Mouse (Mus musculus) left cerebral cortex, postnatal 10 days (tissue): ENCODE measurements around the gene E2f4. TPM values are rescaled to one million over a fixed set of nuclear protein-coding genes. Genes with fewer than 3 reads are reported as not detected.

Experiments used
- DNase-seq, 2 experiments: peaks; one replicate each; pipeline ENCODE4 v3.0.0; 2021 to 2022; ENCODE audit warnings: low spot score in 2 of 2, mixed read lengths in 1 of 2; ENCODE audit errors: extremely low spot score in 1 of 2
- intact Hi-C: fragments of 180-260 bp; cut with DNase I; formaldehyde crosslinking; loops from one replicate; pipeline ENCODE4 v1.15.1; 2025
- total RNA-seq, 2 experiments: library from RNA; stranded (reverse); gene quantifications; 2 replicates each; pipeline ENCODE4 v1.2.3; 2021

Gene E2f4
- total RNA-seq, 2 experiments from 2014 or later: 29.6 to 30.2 TPM

- intact Hi-C loops: no loop called here
- DNase-seq: no peak
Observed at GRCm38 (mm10) chr8:105332523-105332922, 35.1 kb downstream of the E2f4 start.

GRCm38 (mm10) chr8:105336373-105337130 lies 39.1 kb downstream of the E2f4 start:
- no peak for DNase-seq
- intact Hi-C loops: no loop called here

- intact Hi-C loops: no loop called here
- no peak for DNase-seq
Observed at GRCm38 (mm10) chr8:105338992-105339391, 41.5 kb downstream of the E2f4 start.

DNA sequence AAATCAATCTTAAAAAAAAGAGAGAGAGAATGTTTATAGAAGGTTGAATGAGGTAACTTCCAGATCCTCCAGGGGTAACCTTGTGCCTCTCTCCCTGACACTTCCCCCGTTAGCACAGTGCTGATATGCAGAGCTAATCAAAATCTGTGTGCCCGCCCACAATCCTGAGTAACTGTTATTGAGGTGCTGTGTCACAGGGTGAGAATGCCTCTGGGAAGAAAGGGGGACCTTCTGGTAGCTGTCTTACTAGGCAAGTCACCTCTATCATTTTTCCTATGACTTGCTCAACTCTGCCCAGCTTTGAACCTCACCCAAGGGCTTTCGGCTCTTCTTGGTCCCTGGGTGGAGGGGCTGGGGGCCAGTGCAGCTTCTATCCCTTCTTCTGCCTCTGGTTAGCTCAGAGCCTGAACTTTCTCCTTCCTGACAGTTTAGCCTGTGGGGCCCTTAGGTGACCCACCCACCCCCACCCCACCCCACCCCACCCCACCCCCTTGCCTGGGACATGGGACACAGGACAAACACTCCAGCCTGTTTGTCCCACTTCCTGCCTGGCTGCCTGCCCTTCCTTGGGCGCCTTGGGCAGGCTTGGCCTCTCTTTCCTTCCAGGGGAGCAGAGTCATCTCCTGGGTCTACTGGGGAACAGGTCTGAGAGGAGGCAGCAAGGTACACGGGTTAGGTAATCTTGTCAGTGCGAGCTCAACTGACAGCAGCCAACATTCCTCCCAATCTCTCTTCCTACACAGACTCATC lies 42.6 kb downstream of the E2f4 start:
- no peak for DNase-seq
- intact Hi-C loops: no loop called here

DNA sequence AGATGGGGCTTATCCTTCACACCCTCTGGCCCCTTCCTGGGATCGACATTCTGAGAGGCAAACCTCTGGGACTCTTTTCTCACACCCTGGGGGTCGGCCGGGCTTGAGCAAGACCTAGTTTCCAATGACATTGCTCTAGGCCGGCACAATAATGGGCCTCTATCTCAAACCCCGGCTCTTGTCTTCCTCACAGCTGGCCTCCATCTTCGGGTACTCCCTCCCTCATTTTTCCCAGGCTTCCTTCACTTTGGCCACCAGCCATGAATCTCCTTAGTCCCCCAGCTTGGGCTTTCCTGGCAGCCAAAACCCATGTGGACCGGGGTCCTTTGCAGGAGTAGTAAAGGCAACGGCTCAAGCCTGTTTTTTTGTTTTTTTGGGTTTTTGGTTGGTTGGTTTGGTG lies 43.9 kb downstream of the E2f4 start:
- DNase-seq: no peak
- intact Hi-C loops: no loop called here

DNA sequence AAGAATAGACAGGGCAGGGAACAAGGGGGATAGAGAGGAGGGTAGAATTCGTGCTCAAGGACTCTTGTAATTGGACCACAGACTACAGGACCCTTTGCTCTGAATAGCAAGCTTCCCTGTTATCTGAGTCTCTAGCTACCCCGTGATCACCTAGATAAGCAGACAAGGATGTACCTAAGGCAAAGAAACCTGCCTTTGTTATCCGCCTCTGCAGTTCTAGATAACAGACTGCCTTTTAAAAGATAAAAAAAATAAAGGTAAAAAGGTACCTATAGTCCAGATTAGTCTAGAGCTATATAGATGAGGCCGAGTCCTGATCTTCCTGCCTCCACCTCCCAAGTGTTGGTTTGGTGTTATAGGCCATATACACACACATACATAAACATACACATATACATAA lies 45.3 kb downstream of the E2f4 start:
- intact Hi-C loops: no loop called here
- DNase-seq: no peak

DNA sequence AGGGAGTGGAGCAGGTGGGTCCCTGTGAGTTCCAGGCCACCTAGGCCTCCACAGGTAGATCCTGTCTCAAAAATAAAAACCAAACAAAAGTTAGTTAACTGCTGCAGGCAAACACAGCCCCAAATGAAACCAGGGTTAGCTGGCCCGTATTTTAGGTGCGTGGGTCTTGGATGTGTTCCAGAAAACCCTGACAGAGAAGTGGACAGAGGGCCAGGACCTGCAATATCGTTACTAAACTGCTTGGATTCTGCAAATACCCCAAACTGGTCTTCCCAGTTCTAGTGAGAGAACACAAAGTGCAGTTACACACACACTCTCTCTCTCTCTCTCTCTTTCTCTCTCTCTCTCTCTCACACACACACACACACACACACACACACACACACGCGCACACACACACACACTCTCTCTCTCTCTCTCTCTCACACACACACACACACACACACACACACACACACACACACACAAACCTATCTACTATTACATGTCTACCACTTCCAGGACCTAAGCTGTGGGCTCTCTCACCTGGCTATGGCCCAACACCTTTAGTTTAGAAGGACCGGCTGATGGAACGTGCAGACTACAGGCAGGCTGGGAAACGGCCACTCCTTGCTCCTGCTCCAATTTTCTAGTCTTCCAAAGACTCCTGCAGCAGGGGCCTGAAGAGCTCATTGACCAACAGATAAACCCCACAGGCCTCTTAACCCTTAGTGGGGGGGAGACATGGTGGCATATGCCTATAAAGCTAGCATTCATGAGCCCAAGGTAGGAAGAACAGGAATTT lies 46.5 kb downstream of the E2f4 start:
- DNase-seq: no peak
- intact Hi-C loops: no loop called here

DNA sequence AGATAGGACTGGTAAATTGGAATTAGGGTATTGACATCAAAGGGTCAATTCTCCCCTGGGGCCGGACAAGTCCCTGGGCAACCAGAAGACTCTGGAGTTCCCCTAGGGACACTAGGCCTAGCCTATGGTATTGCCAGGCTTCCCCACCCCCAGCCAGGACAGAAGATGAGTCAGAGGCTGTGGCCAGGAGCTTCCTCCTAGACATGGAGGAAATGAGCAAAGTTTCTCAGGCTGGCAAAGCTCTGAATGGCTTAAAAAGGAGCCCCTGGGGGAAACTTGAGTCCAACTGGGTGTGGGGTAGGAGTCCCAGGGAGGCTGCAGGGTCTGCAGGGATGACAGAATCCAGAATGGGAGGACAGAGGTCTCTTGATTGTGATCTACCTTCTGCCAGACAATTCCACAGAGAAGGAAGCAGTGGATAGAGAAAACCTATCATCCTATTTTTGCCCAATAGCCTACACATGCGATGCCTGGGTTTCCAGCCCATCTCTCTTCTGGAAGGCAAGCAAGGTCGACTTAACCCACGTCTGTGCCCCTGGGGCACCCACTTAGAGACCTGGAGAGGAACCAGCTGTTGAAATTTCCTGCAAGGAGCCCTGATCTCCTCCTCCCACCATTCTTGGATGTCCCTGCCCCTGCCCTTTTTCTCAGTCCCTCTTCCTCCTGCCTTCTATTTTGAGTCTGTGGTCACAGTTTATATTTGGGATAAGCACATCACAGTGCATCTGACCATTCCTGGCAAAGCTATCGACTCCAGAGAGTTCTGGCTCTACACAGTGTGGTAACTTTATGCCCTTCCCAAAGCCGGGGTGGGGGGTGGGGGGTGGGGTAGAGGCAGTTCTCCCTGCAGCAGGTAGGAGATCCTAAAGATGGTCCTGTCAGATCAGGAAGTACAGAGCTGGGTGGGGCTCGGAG lies 47.9 kb downstream of the E2f4 start:
- intact Hi-C loops: no loop called here
- no peak for DNase-seq

- peak in 1 of 2 experiments; percentile 75 for DNase-seq
- intact Hi-C loops: no loop called here
Observed at GRCm38 (mm10) chr8:105346611-105347427, 49.4 kb downstream of the E2f4 start.

DNA sequence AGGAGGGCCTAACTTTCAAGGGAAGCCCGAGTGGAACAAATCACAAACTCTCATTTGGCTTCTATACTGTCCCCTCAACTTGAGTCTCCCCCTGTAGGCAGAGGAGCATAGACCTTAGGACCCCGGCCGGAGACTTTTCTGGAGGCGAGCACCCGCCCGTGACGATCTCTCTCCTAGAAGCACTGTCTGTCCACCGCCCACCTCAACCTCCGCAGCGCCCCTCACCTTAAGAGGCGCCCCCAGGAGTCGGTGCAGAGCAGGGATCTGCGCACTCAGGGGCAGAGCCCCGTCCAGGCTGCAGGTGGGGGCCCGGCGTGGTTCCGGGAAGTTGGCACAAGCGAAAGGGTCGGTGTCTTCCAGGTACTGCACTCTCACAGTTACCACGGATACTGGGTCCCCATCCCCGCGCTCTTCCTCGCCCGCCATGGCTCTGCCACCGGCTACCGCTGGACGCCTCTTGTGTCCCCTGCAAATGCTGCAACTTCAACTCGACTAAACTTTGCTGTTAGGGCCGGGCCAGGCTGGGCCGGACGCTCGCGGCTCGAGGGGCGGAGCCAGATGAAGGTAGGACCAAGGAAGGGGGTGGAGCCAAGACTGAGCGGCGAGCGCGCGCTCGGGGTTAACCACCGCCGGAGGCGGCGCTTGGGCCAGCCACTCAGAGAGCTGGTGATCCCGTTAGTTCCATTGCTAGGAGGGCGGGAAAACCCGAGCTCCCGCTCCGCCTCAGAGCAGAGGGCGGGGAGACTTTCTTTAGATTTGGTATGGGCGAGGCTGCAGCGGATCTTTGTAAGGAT lies 50.2 kb downstream of the E2f4 start, which contains the start of gene Fhod1:
Gene Fhod1, minus strand, starts transcription at position 526 of the 794 bp plus-strand sequence.
- intact Hi-C loops: no loop called here
- peak; percentile 85 to 97 for DNase-seq

GRCm38 (mm10) chr8:105348450-105349095 lies 51.1 kb downstream of the E2f4 start, which contains the start of gene Slc9a5:
Gene Slc9a5 (plus strand): TSS chr8:105348843.
- peak; percentile 49 to 74 for DNase-seq
- intact Hi-C loops: no loop called here

GRCm38 (mm10) chr8:105349096-105349771 lies 51.8 kb downstream of the E2f4 start:
- peak in 1 of 2 experiments; percentile 70 for DNase-seq
- intact Hi-C loops: no loop called here

DNA sequence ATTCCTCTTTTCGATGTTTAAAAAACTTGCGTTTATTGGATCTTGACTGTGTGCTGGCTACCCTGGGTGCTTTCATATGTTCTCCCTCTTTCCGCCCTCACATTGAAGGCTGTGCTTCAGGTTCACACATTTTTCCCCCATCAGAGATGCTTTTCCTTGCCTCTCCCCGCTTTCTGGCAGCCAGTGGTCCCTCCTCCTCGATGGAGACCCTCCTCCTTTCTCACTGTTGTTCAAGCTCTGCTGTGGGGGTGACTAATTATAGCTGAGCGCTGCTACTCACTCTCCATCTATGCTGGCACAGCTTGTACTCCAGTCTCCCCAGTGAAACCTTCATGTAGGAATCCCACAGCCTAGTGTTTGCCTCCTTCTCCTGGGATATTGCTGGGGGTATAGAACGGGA lies 52.7 kb downstream of the E2f4 start:
- DNase-seq: no peak
- intact Hi-C loops: no loop called here

DNA sequence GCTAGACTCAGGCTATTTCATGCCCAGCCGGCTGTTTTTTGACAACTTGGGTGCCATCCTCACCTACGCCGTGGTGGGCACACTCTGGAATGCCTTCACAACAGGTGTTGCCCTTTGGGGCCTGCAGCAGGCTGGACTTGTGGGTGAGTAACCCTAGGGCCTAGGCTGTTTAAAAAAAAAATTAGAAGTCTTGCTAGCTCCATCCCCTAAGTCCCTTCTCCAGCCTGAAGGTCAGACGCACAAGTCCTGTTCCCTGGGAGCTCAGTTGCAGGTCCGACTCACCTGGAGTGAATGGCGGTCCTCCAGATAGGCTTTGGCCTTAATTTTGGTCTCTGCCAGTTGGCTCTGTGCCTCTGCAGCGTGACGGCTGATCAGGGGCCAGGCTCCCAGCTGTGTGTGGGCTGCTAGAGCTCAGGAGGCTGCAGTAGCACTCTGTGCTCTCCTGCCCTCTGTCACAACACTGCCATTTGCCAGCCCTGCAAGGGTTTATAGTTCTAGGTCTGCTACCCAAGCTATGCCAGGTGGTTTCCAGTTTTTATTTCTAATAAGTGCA lies 56.2 kb downstream of the E2f4 start:
- intact Hi-C loops: no loop called here
- no peak for DNase-seq

- intact Hi-C loops: no loop called here
- DNase-seq: no peak
Observed at GRCm38 (mm10) chr8:105354549-105354948, 57.1 kb downstream of the E2f4 start.
